Mouse (Mus musculus) heart, embryonic 16.5 days (tissue): ENCODE data around the gene Spink4. TPM values are rescaled to one million over a fixed set of nuclear protein-coding genes. Genes with fewer than 3 reads are reported as not detected.
"Not testable (repeated sequence)": the region's sequence is repeated elsewhere in the genome, so short reads cannot be mapped to it uniquely, and the experiment has no call there.

Experiments used
- ATAC-seq: fragments of 200-750 bp; cut with Nextera tagmentation; replicated peaks from 2 replicates; pipeline ENCODE4 v1.8.0; 2017; ENCODE audit warnings: moderate number of reproducible peaks; ENCODE audit not compliant: insufficient read depth, low FRiP score; ENCODE audit errors: extremely low read depth
- H3K27ac ChIP-seq: fragments of 300-500 bp; sonication (generic); 2 replicates; pipeline ENCODE4 v1.5.1; 2014; ENCODE audit warnings: mild to moderate bottlenecking, low read length, control low read depth, moderate library complexity
- H3K27me3 ChIP-seq: fragments of 300-500 bp; sonication (generic); 2 replicates; pipeline ENCODE4 v1.6.1; 2014; ENCODE audit warnings: low read length, mixed read lengths; ENCODE audit not compliant: control insufficient read depth, insufficient read depth
- H3K36me3 ChIP-seq: fragments of 300-500 bp; sonication (generic); 2 replicates; pipeline ENCODE4 v1.6.1; 2014; ENCODE audit not compliant: control insufficient read depth, insufficient read depth
- H3K4me1 ChIP-seq: fragments of 300-500 bp; sonication (generic); 2 replicates; pipeline ENCODE4 v1.6.1; 2014; ENCODE audit warnings: low read length, mixed read lengths; ENCODE audit not compliant: control insufficient read depth, insufficient read depth
- H3K4me2 ChIP-seq: fragments of 300-500 bp; sonication (generic); 2 replicates; pipeline ENCODE4 v1.6.1; 2014; ENCODE audit warnings: low read depth, mild to moderate bottlenecking, control low read depth, low read length
- H3K4me3 ChIP-seq: fragments of 300-500 bp; sonication (generic); 2 replicates; pipeline ENCODE4 v1.5.1; 2014; ENCODE audit warnings: mild to moderate bottlenecking, control low read depth, low read length
- H3K9ac ChIP-seq: fragments of 300-500 bp; sonication (generic); 2 replicates; pipeline ENCODE4 v1.6.1; 2014; ENCODE audit warnings: low read length, control low read depth
- H3K9me3 ChIP-seq: fragments of 300-500 bp; sonication (generic); replicated peaks from 2 replicates; pipeline ENCODE4 v1.6.1; 2016; ENCODE audit warnings: low read length; ENCODE audit not compliant: control insufficient read depth
- WGBS: fragments of 180-500 bp; shearing (Covaris S2); extraction: QIAGEN DNeasy Blood & Tissue Kit; methylation state at CpG from one replicate; pipeline ENCODE4 v1.1.7; 2014; 5-methylcytosine and 5-hydroxymethylcytosine counted together
- polyA plus RNA-seq: library from polyadenylated mRNA; unstranded; fragments of >200 nt; fragmentation: Nextera tagmentation; extraction: Ambion mirVana; gene quantifications from 2 replicates; pipeline ENCODE4 v1.2.1, GENCODE M21; 2015

The Spink4 gene
- polyA plus RNA-seq, 1 experiment from 2014 or later = 5.4 TPM

GRCm38 (mm10) chr4:40916592-40917155 lies 3.2 kb upstream of the Spink4 start:
- peaks cover 10% of the 10 kb centered on the region for H3K4me1 ChIP-seq
- H3K4me2 ChIP-seq = no peak overlapping the region
- H3K4me3 ChIP-seq = no peak overlapping the region
- no peak overlapping the region for H3K27ac ChIP-seq
- 90% methylated on average over 7 of the region's 7 CpGs for WGBS
- H3K27me3 ChIP-seq = no peaks in the 10 kb centered on the region
- no peaks in the 10 kb centered on the region for H3K36me3 ChIP-seq
- no peak for ATAC-seq
- no peak overlapping the region for H3K9ac ChIP-seq
- no peaks in the 10 kb centered on the region for H3K9me3 ChIP-seq

- peaks cover 10% of the 10 kb centered on the region for H3K4me1 ChIP-seq
- no peak overlapping the region for H3K4me3 ChIP-seq
- no peak overlapping the region for H3K4me2 ChIP-seq
- H3K27ac ChIP-seq = no peak overlapping the region; the same call in 1 of the 2 replicates
- H3K9ac ChIP-seq = no peak overlapping the region
- no peaks in the 10 kb centered on the region for H3K27me3 ChIP-seq
- H3K36me3 ChIP-seq = no peaks in the 10 kb centered on the region
- H3K9me3 ChIP-seq = no peaks in the 10 kb centered on the region
- WGBS = 76% methylated on average over 2 of the region's 2 CpGs
- ATAC-seq = no peak
Observed at GRCm38 (mm10) chr4:40920576-40920975, 724 bp downstream of the Spink4 start.

GRCm38 (mm10) chr4:40921288-40921687 lies 1.4 kb downstream of the Spink4 start:
- no peak for ATAC-seq
- Histone ChIP-seq H3K9me3 (no peaks in the 10 kb centered on the region), H3K4me2 (no peak overlapping the region), H3K4me3 (no peak overlapping the region), H3K27me3 (no peaks in the 10 kb centered on the region), H3K27ac (no peak overlapping the region), H3K9ac (no peak overlapping the region), H3K36me3 (no peaks in the 10 kb centered on the region), H3K4me1 (peaks cover 10% of the 10 kb centered on the region)
- WGBS = 70% methylated on average over 3 of the region's 3 CpGs

GRCm38 (mm10) chr4:40923087-40923651 lies 3.3 kb downstream of the Spink4 start:
- ATAC-seq = no peak
- H3K4me1 ChIP-seq = peaks cover 10% of the 10 kb centered on the region
- no peak overlapping the region for H3K4me2 ChIP-seq
- H3K27ac ChIP-seq = no peak overlapping the region
- no peak overlapping the region for H3K9ac ChIP-seq
- 65% methylated on average over 6 of the region's 6 CpGs for WGBS
- H3K36me3 ChIP-seq = no peaks in the 10 kb centered on the region
- H3K9me3 ChIP-seq = no peaks in the 10 kb centered on the region
- no peaks in the 10 kb centered on the region for H3K27me3 ChIP-seq
- no peak overlapping the region for H3K4me3 ChIP-seq

GRCm38 (mm10) chr4:40925568-40925967 lies 5.7 kb downstream of the Spink4 start:
- no peak overlapping the region for H3K4me3 ChIP-seq
- no peaks in the 10 kb centered on the region for H3K4me1 ChIP-seq
- H3K36me3 ChIP-seq = no peaks in the 10 kb centered on the region
- no peak for ATAC-seq
- no peaks in the 10 kb centered on the region for H3K9me3 ChIP-seq
- H3K27me3 ChIP-seq = no peaks in the 10 kb centered on the region
- no peak overlapping the region for H3K9ac ChIP-seq
- no peak overlapping the region for H3K27ac ChIP-seq
- WGBS = 58% methylated on average over 3 of the region's 3 CpGs
- H3K4me2 ChIP-seq = no peak overlapping the region

- no peak overlapping the region for H3K27ac ChIP-seq
- H3K36me3 ChIP-seq = peaks cover 13% of the 10 kb centered on the region
- no peaks in the 10 kb centered on the region for H3K27me3 ChIP-seq
- H3K9ac ChIP-seq = no peak overlapping the region
- no peak for ATAC-seq
- no peaks in the 10 kb centered on the region for H3K4me1 ChIP-seq
- no peaks in the 10 kb centered on the region for H3K9me3 ChIP-seq
- H3K4me2 ChIP-seq = no peak overlapping the region
- no peak overlapping the region for H3K4me3 ChIP-seq
- 82% methylated on average over 7 of the region's 7 CpGs for WGBS
Observed at GRCm38 (mm10) chr4:40929046-40929445, 9.2 kb downstream of the Spink4 start.

- WGBS = 72% methylated on average over 5 of the region's 5 CpGs
- Histone ChIP-seq H3K27me3 (no peaks in the 10 kb centered on the region), H3K9ac (no peak overlapping the region), H3K9me3 (no peaks in the 10 kb centered on the region), H3K4me2 (no peak overlapping the region), H3K4me3 (no peak overlapping the region), H3K36me3 (peaks cover 44% of the 10 kb centered on the region), H3K4me1 (no peaks in the 10 kb centered on the region), H3K27ac (no peak overlapping the region)
- ATAC-seq = no peak
Observed at GRCm38 (mm10) chr4:40933694-40934093, 13.8 kb downstream of the Spink4 start.

- not testable (repeated sequence) for H3K4me2 ChIP-seq, H3K4me3 ChIP-seq, H3K27me3 ChIP-seq, ATAC-seq, H3K4me1 ChIP-seq, H3K27ac ChIP-seq, H3K9ac ChIP-seq, H3K9me3 ChIP-seq
- whole genome bisulfite sequencing = 83% methylated on average over 3 of the region's 3 CpGs
- H3K36me3 ChIP-seq = peaks cover 51% of the 10 kb centered on the region
Observed at GRCm38 (mm10) chr4:40934369-40934768, 14.5 kb downstream of the Spink4 start.

- no peak overlapping the region for H3K4me2 ChIP-seq
- no peak overlapping the region for H3K9ac ChIP-seq
- no peak overlapping the region for H3K4me3 ChIP-seq
- 72% methylated on average over 9 of the region's 9 CpGs for WGBS
- no peaks in the 10 kb centered on the region for H3K4me1 ChIP-seq
- no peak for ATAC-seq
- peaks cover 8% of the 10 kb centered on the region for H3K9me3 ChIP-seq
- peaks cover 70% of the 10 kb centered on the region for H3K36me3 ChIP-seq
- H3K27ac ChIP-seq = no peak overlapping the region
- no peaks in the 10 kb centered on the region for H3K27me3 ChIP-seq
Observed at GRCm38 (mm10) chr4:40936175-40936839, 16.5 kb downstream of the Spink4 start.
